Comparison of ENCODE assay signal across 9 mouse cellular contexts in genomic region chrX:77744260-77744659, GRCm38 (mm10). TPM values are rescaled to one million over a fixed set of nuclear protein-coding genes. Genes with fewer than 3 reads are reported as not detected.
DNase-seq lines count a peak whose midpoint lies in the region; ATAC-seq and TF ChIP-seq lines count a peak whose summit lies in the region.
"Had no signal": no experiment of that assay in that cellular context is flagged by ENCODE, and none has a peak within 500 bp of the region (broad histone marks: within the 10 kb centered on the region; RNA-seq: fewer than 3 reads in every experiment).

No protein-coding gene starts in this region.

- H3K79me2 ChIP-seq in liver, adult 2 months (ENCODE audit: control insufficient read depth, insufficient read depth, low read length) = no peaks in the 10 kb centered on the region

- H3K4me3 ChIP-seq in liver, adult 2 months (ENCODE audit: insufficient read depth, low read depth, low read length) = no peak overlapping the region
- no peak overlapping the region for H3K4me3 ChIP-seq in liver, embryonic 12.5 days
- H3K4me3 ChIP-seq in forebrain, embryonic 11.5 days (ENCODE audit: low read depth, low read length) = no peak overlapping the region

- TF ChIP-seq POLR2A in liver, adult 2 months (IDR thresholded peaks at IDR 0.05; ENCODE audit: extremely low read depth, insufficient read depth, low read length) = no peak

- no peaks in the 10 kb centered on the region for H3K9me3 ChIP-seq in liver, embryonic 12.5 days (replicated peaks)
- no peaks in the 10 kb centered on the region for H3K9me3 ChIP-seq in forebrain, embryonic 11.5 days (ENCODE audit: control insufficient read depth, low read length)

- H3K27me3 ChIP-seq in liver, adult 2 months (ENCODE audit: control insufficient read depth, insufficient read depth, low read length) = no peaks in the 10 kb centered on the region
- H3K27me3 ChIP-seq in liver, embryonic 12.5 days (replicated peaks) = no peaks in the 10 kb centered on the region
- H3K27me3 ChIP-seq in forebrain, embryonic 11.5 days (ENCODE audit: control insufficient read depth, insufficient read depth, low read length) = no peaks in the 10 kb centered on the region

- no peak overlapping the region for H3K4me2 ChIP-seq in liver, embryonic 12.5 days
- H3K4me2 ChIP-seq in forebrain, embryonic 11.5 days (ENCODE audit: low read depth, low read length, severe bottlenecking) = no peak overlapping the region

- no peak overlapping the region for H3K27ac ChIP-seq in liver, adult 2 months (replicated peaks; ENCODE audit: insufficient read depth, low read depth, low read length)
- H3K27ac ChIP-seq in liver, embryonic 12.5 days = no peak overlapping the region
- no peak overlapping the region for H3K27ac ChIP-seq in forebrain, embryonic 11.5 days (ENCODE audit: low read depth, low read length)

- no peaks in the 10 kb centered on the region for H3K4me1 ChIP-seq in liver, adult 2 months (ENCODE audit: control insufficient read depth, insufficient read depth, low read length)
- no peaks in the 10 kb centered on the region for H3K4me1 ChIP-seq in liver, embryonic 12.5 days
- H3K4me1 ChIP-seq in forebrain, embryonic 11.5 days (replicated peaks; ENCODE audit: control insufficient read depth, insufficient read depth, low read length) = no peaks in the 10 kb centered on the region

- no peak for ATAC-seq in liver, embryonic 12.5 days
- 0 out of 2 replicates have a peak, but pooled peaks have one; percentile 47 for ATAC-seq in megakaryocyte, adult 5-6 weeks (ENCODE audit: poor library complexity, severe bottlenecking)
- no peak for ATAC-seq in megakaryocyte-erythroid progenitor cell, adult 5-6 weeks (replicated peaks; ENCODE audit: low FRiP score, low TSS enrichment, poor library complexity, severe bottlenecking)
- no peak for ATAC-seq in forebrain, embryonic 11.5 days (replicated peaks; ENCODE audit: low FRiP score)

- no peaks in the 10 kb centered on the region for H3K36me3 ChIP-seq in liver, adult 2 months (ENCODE audit: control insufficient read depth, insufficient read depth, low read length)
- H3K36me3 ChIP-seq in liver, embryonic 12.5 days = no peaks in the 10 kb centered on the region
- H3K36me3 ChIP-seq in forebrain, embryonic 11.5 days (ENCODE audit: control insufficient read depth, insufficient read depth, low read length) = no peaks in the 10 kb centered on the region

- no peak overlapping the region for H3K9ac ChIP-seq in liver, adult 2 months (ENCODE audit: low read depth, low read length)
- H3K9ac ChIP-seq in liver, embryonic 12.5 days = no peak overlapping the region
- H3K9ac ChIP-seq in forebrain, embryonic 11.5 days (ENCODE audit: low read length) = no peak overlapping the region

- peak; percentile 15 for DNase-seq in embryo, embryonic 10.5 days (ENCODE audit: low spot score)
- DNase-seq in embryo, embryonic 11 days = no peak
- peak; percentile 22 for DNase-seq in liver, adult 2 months (ENCODE audit: extremely low read depth, low read depth, low spot score)
- peak; percentile 41 for DNase-seq in ES-CJ7 (ENCODE audit: low read depth, low spot score)
- DNase-seq in forebrain, embryonic 11.5 days (ENCODE audit: low spot score) = no peak
- DNase-seq: cerebellum, adult 9-11 months had no signal

- TF ChIP-seq CTCF in liver, adult 2 months (IDR thresholded peaks at IDR 0.05; ENCODE audit: low read depth, low read length) = no peak

- 38% methylated on average over 2 of the region's 2 CpGs for WGBS in liver, adult 2 months
- 45% methylated on average over 2 of the region's 2 CpGs for WGBS in liver, embryonic 12.5 days (ENCODE audit: insufficient replicate concordance)
- WGBS in forebrain, embryonic 11.5 days = 65% methylated on average over 2 of the region's 2 CpGs

RNA-seq across cellular contexts. Expression of gene Prkx, which starts 51.8 kb away (rescaled TPM):
- total RNA-seq in liver, adult 2 months (2014; rRNA removed) = 2.2 and 3.2 TPM in 2 replicates
- polyA plus RNA-seq in liver, adult 2 months (2012; rRNA removed) = 0.90 and 1.3 TPM in 2 replicates
- 3.7 and 4.0 TPM in 2 replicates for polyA plus RNA-seq in liver, embryonic 12.5 days (2016; fragmentation: Nextera tagmentation; extraction: Ambion mirVana)
- 77.6 and 86.5 TPM in 2 replicates for total RNA-seq in megakaryocyte, adult 5-6 weeks (2015)
- total RNA-seq in megakaryocyte, adult 5-6 weeks (2017) = 43.4 and 45.0 TPM in 2 replicates
- total RNA-seq in megakaryocyte-erythroid progenitor cell, adult 5-6 weeks (2014; fragmentation: Nextera tagmentation) = 6.4 and 9.7 TPM in 2 replicates
- 3.9 and 8.0 TPM in 2 replicates for total RNA-seq in megakaryocyte-erythroid progenitor cell, adult 5-6 weeks (2017)
- 16.9 and 17.7 TPM in 2 replicates for polyA plus RNA-seq in forebrain, embryonic 11.5 days (2014; fragmentation: Nextera tagmentation; extraction: Ambion mirVana)

Comparison
In these comparisons a context has a peak if more than half of its experiments do, and no peak if none do; other contexts are left out.
1. DNase-seq: peak in embryo, embryonic 10.5 days (single experiment), liver, adult 2 months (single experiment) and ES-CJ7 (single experiment); none in embryo, embryonic 11 days (single experiment) and forebrain, embryonic 11.5 days (single experiment).
2. RNA of gene Prkx, which starts 51.8 kb away (total RNA-seq): 43.4 to 86.5 TPM in megakaryocyte, adult 5-6 weeks; 3.9 to 9.7 TPM in megakaryocyte-erythroid progenitor cell, adult 5-6 weeks and 2.2 to 3.2 TPM in liver, adult 2 months; every median in the first group is over 4 times any median in the second.